Mouse (Mus musculus): Measurements from ENCODE around the gene Fam221a. TPM values are rescaled to one million over a fixed set of nuclear protein-coding genes. Genes with fewer than 3 reads are reported as not detected.
A peak's percentile ranks its signal among the peaks of the same experiment; 100 is the strongest.

The Fam221a gene
- polyA plus RNA-seq, 2 experiments: 6.9 to 15.7 TPM

- no peak for TF ChIP-seq POLR2A (IDR thresholded peaks at IDR 0.05; ENCODE audit: borderline replicate concordance, extremely low read depth, insufficient read depth, insufficient read length)
- H3K36me3 ChIP-seq (ENCODE audit: control insufficient read depth, insufficient read depth, low read length): no peaks in the 10 kb centered on the region
- peaks cover 9% of the 10 kb centered on the region for H3K4me1 ChIP-seq (ENCODE audit: control insufficient read depth, insufficient read depth, low read length)
- WGBS: 61% methylated on average over 2 of the region's 2 CpGs
- H3K9ac ChIP-seq (ENCODE audit: low read depth, low read length, severe bottlenecking): no peak overlapping the region
- H3K27me3 ChIP-seq (ENCODE audit: control insufficient read depth, insufficient read depth, low read length): no peaks in the 10 kb centered on the region
- no peak overlapping the region for H3K27ac ChIP-seq (replicated peaks; ENCODE audit: low read depth, low read length)
- no peak overlapping the region for H3K4me3 ChIP-seq (replicated peaks; ENCODE audit: low read length)
- no peak for DNase-seq (ENCODE audit: low spot score)
- ATAC-seq (ENCODE audit: low FRiP score, low read depth): no peak
- no peak overlapping the region for H3K4me2 ChIP-seq (replicated peaks; ENCODE audit: low read depth, low read length, severe bottlenecking)
- no peaks in the 10 kb centered on the region for H3K9me3 ChIP-seq (ENCODE audit: control insufficient read depth, low read length)
Observed at GRCm38 (mm10) chr6:49322986-49323385, 44.6 kb upstream of the Fam221a start.

GRCm38 (mm10) chr6:49324528-49324927 is 43.0 kb upstream of the Fam221a start:
- Histone ChIP-seq H3K9me3 (ENCODE audit: control insufficient read depth, low read length) (no peaks in the 10 kb centered on the region), H3K27ac (replicated peaks; ENCODE audit: low read depth, low read length) (no peak overlapping the region), H3K4me1 (ENCODE audit: control insufficient read depth, insufficient read depth, low read length) (peaks cover 9% of the 10 kb centered on the region), H3K4me3 (replicated peaks; ENCODE audit: low read length) (no peak overlapping the region), H3K36me3 (ENCODE audit: control insufficient read depth, insufficient read depth, low read length) (no peaks in the 10 kb centered on the region), H3K9ac (ENCODE audit: low read depth, low read length, severe bottlenecking) (no peak overlapping the region), H3K27me3 (ENCODE audit: control insufficient read depth, insufficient read depth, low read length) (no peaks in the 10 kb centered on the region), H3K4me2 (replicated peaks; ENCODE audit: low read depth, low read length, severe bottlenecking) (no peak overlapping the region)
- no peak for TF ChIP-seq POLR2A (IDR thresholded peaks at IDR 0.05; ENCODE audit: borderline replicate concordance, extremely low read depth, insufficient read depth, insufficient read length)
- 71% methylated on average over 2 of the region's 2 CpGs for WGBS
- no peak for DNase-seq (ENCODE audit: low spot score)
- no peak for ATAC-seq (ENCODE audit: low FRiP score, low read depth)

GRCm38 (mm10) chr6:49325294-49325693 is 42.2 kb upstream of the Fam221a start:
- no peak for TF ChIP-seq POLR2A (IDR thresholded peaks at IDR 0.05; ENCODE audit: borderline replicate concordance, extremely low read depth, insufficient read depth, insufficient read length)
- Histone ChIP-seq H3K4me2 (replicated peaks; ENCODE audit: low read depth, low read length, severe bottlenecking) (no peak overlapping the region), H3K27me3 (ENCODE audit: control insufficient read depth, insufficient read depth, low read length) (no peaks in the 10 kb centered on the region), H3K9me3 (ENCODE audit: control insufficient read depth, low read length) (no peaks in the 10 kb centered on the region), H3K4me3 (replicated peaks; ENCODE audit: low read length) (no peak overlapping the region), H3K36me3 (ENCODE audit: control insufficient read depth, insufficient read depth, low read length) (no peaks in the 10 kb centered on the region), H3K27ac (replicated peaks; ENCODE audit: low read depth, low read length) (no peak overlapping the region), H3K4me1 (ENCODE audit: control insufficient read depth, insufficient read depth, low read length) (peaks cover 4% of the 10 kb centered on the region; the same call in 1 of the 2 replicates), H3K9ac (ENCODE audit: low read depth, low read length, severe bottlenecking) (no peak overlapping the region)
- ATAC-seq (ENCODE audit: low FRiP score, low read depth) (no peak), DNase-seq (ENCODE audit: low spot score) (peak; percentile 41)
- WGBS: 11% methylated on average over 1 of the region's 1 CpGs

- H3K9ac ChIP-seq (ENCODE audit: low read depth, low read length, severe bottlenecking): no peak overlapping the region
- 85% methylated on average over 3 of the region's 3 CpGs for WGBS
- H3K27me3 ChIP-seq (ENCODE audit: control insufficient read depth, insufficient read depth, low read length): no peaks in the 10 kb centered on the region
- H3K36me3 ChIP-seq (ENCODE audit: control insufficient read depth, insufficient read depth, low read length): no peaks in the 10 kb centered on the region
- no peak overlapping the region for H3K4me2 ChIP-seq (replicated peaks; ENCODE audit: low read depth, low read length, severe bottlenecking)
- no peak for ATAC-seq (ENCODE audit: low FRiP score, low read depth)
- TF ChIP-seq POLR2A (IDR thresholded peaks at IDR 0.05; ENCODE audit: borderline replicate concordance, extremely low read depth, insufficient read depth, insufficient read length): no peak
- no peak for DNase-seq (ENCODE audit: low spot score)
- peaks cover 4% of the 10 kb centered on the region; the same call in 1 of the 2 replicates for H3K4me1 ChIP-seq (ENCODE audit: control insufficient read depth, insufficient read depth, low read length)
- H3K9me3 ChIP-seq (ENCODE audit: control insufficient read depth, low read length): no peaks in the 10 kb centered on the region
- no peak overlapping the region for H3K4me3 ChIP-seq (replicated peaks; ENCODE audit: low read length)
- H3K27ac ChIP-seq (replicated peaks; ENCODE audit: low read depth, low read length): no peak overlapping the region
Observed at GRCm38 (mm10) chr6:49326846-49327245, 40.7 kb upstream of the Fam221a start.

GRCm38 (mm10) chr6:49331369-49332059 is 36.0 kb upstream of the Fam221a start:
- 53% methylated on average over 5 of the region's 5 CpGs for WGBS
- no peak overlapping the region for H3K4me3 ChIP-seq (replicated peaks; ENCODE audit: low read length)

More at GRCm38 (mm10) chr6:49331369-49332059, 36.0 kb upstream of the Fam221a start:
- no peaks in the 10 kb centered on the region for H3K9me3 ChIP-seq (ENCODE audit: control insufficient read depth, low read length)
- H3K36me3 ChIP-seq (ENCODE audit: control insufficient read depth, insufficient read depth, low read length): no peaks in the 10 kb centered on the region
- no peaks in the 10 kb centered on the region for H3K4me1 ChIP-seq (ENCODE audit: control insufficient read depth, insufficient read depth, low read length)
- no peak overlapping the region for H3K27ac ChIP-seq (replicated peaks; ENCODE audit: low read depth, low read length)
- no peak for DNase-seq (ENCODE audit: low spot score)
- no peak for ATAC-seq (ENCODE audit: low FRiP score, low read depth)
- no peak overlapping the region for H3K4me2 ChIP-seq (replicated peaks; ENCODE audit: low read depth, low read length, severe bottlenecking)
- no peaks in the 10 kb centered on the region for H3K27me3 ChIP-seq (ENCODE audit: control insufficient read depth, insufficient read depth, low read length)
- H3K9ac ChIP-seq (ENCODE audit: low read depth, low read length, severe bottlenecking): no peak overlapping the region
- TF ChIP-seq POLR2A (IDR thresholded peaks at IDR 0.05; ENCODE audit: borderline replicate concordance, extremely low read depth, insufficient read depth, insufficient read length): no peak

All from limb, embryonic 14.5 days (tissue).